Mouse (Mus musculus) liver, adult 2 months (tissue): Measurements from ENCODE around the gene Srpk1.

Source experiments
- CTCF ChIP-seq: fragments of 200-500 bp; IDR thresholded peaks from 2 replicates; pipeline ENCODE4 v1.5.1; 2011; ENCODE audit warnings: low read depth, low read length, control low read depth
- POLR2A ChIP-seq: fragments of 200-500 bp; IDR thresholded peaks from 2 replicates; pipeline ENCODE4 v1.6.1; 2011; ENCODE audit warnings: low read length, control low read depth; ENCODE audit not compliant: insufficient read depth; ENCODE audit errors: extremely low read depth

GRCm38 (mm10) chr17:28586509-28586908 lies 36.0 kb downstream of the Srpk1 start:
- TF ChIP-seq POLR2A: no peak
- no peak for TF ChIP-seq CTCF
